Mouse (Mus musculus) B cell, adult 2 months (primary cell): ENCODE measurements at regions not wholly inside any gene's neighbourhood (a gene's known extent, or its start where the extent isn't known, plus 50 kb on each side); places are given as distances from the start of the nearest gene placed in this dataset.
"Not testable (repeated sequence)": the region's sequence is repeated elsewhere in the genome, so short reads cannot be mapped to it uniquely, and the experiment has no call there.

Experiments used
- DNase-seq, 2 experiments: peaks; one replicate each; pipeline ENCODE4 v3.0.0; 2022

DNA sequence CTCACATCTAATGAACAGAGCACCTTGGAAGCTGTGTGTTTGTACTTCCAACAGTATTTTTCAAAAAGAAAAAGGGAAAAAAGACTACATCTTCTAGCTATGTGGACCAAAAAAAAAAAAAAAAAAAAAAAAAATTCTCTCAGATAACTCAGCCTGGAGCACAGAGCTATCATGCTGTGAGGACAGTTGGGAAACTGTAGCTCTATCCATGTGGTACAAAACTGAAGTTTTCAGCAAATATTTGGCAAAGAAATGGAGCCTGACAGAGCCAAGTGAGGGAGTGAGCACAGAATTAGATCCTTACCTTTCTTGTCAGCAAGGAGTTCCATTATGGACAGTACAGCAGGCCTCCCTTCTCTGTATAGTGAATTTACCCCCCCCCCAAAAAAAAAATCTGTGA is 550.2 kb downstream of the Rapgef2 start:
- DNase-seq = no peak

DNA sequence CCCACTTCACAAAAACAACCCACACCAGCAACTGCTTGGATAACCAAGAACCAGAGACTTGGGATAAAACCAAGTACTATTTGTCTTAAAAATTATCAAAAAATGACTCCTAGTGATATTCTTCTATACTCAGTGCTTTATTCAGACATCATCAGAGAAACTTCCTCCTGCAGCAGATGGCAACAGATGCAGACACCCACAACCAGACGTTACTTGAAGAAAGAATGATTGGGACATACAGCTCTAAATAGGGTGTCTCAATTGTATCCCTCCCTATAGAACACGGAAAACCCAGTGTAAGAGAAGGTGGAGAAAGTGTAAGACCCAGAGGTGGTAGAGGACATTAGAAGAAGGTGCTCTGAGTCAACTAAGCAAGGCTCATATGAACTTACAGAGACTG is 569.6 kb downstream of the Rapgef2 start:
- DNase-seq = no peak

DNA sequence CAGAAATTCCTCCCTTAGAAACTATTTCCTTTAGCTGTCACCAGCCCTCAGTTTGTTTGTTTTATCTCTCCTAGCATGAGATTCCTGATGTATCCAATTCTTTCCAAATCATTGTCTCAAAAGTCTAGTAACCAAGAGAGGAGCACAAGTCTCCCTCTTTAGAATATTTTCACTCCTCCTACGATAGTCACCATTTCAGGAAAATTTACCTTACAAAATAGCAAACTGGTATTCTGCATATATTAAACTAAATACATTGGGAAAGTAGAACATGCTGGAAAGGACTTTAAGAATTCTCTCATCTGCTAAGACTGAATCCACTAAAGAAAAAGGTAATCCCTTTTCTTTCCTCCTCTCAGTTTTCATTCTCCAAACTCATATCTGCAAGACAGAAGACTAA is 578.6 kb downstream of the Rapgef2 start:
- DNase-seq = no peak

DNA sequence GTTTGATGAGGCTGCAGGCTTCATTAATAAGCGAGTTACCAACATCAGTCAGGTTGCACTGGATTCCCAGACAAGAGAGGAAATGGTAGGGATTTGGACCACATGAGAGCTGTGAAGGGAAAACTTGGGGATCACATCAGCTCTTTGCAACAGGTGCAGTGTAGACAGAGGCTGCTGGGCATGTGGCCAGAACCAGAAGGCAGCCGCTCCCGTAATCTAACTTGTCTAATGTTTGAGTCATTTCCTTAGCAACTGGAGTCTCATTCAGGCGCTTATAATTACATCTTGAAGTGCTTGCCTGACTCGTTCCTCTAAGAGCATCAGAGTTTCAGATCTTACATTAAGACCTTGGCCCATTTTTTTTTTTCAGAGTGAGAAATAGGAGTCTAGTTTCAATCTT is 587.4 kb downstream of the Rapgef2 start:
- DNase-seq = no peak

DNA sequence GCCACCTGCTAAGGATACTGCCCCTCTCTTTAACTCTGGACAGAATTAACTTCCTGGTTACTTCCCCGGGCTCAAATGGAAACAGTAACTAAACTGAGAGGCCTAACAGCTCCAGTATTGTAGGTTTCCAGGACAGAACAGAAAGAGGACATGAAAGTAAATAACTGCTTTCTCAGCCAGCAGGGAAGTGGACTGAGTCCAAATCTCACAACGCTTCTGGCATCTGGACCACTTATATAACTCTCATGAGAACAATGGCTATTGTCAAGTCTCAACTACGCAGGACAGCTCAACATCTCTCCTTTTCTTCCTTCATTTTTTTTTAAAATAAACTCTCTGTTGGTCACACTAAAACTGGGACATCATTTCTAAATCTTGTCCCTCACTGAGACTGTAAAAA is 594.8 kb downstream of the Rapgef2 start:
- DNase-seq = no peak

DNA sequence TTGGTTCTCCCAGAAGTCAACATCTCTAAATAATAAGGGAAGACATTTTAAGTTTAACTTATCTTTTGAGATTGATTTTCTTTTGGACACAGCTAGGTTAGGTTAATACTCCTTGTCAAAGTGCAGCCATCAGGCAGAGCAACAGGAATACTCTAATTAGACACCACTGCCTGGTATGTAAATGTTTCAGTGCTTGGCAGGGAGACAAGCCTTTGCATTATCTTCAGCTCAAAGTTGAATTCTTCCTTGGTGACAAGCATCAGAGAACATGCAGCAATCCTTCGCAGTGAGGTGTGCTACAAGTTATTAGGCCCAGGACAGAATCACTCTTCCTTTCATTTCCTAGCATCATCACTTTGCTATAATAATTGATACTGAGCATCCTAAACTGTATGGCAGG is 608.7 kb downstream of the Rapgef2 start:
- no peak for DNase-seq

DNA sequence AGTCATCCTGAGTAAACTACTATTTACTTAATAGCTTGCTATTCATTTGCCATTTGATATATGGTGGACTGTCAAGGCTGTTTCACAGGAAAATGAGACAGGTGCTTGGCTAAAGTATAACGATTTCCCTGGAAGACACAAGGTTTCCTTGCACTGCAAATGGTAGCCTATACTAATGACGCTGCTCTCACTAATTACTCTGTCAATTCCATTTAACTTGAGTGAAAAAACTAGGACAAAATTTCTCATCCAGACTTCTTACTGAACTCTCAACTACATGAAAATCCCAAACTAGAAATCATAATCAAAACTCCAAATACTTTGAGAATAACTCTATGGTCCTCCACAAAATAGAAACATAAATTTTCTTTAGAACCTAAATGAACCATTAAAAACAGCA is 609.5 kb downstream of the Rapgef2 start:
- no peak for DNase-seq

DNA sequence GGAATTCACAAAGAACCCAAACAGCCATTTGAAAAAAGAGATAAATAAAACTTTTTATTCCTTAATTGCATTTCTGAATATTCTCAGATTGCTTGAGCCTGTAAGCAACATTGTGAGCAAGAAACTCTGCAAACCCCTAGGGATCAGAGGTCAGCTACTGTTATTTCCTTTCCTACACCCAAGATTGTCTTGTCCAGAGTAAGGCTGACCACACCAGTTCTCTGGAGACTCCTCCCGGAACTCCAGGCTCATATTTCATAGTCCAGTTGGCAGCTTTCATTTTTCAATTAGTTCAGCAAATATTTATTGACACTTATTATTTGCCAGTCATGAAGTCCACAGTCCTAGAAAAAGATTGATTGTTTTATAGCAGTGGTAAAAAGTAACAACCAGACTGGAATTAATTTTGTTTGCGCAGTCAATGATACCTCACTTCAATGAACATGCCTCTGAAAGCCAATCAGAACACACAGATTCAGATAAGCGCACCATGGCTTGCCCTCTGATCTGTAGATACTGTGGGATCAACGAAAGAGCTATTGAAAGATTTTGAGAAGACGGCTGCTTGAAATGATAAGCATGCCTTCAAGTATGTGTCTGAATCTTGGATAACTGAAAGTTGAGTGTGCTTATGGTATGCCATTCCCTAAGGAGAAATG is 611.7 kb downstream of the Rapgef2 start:
- no peak for DNase-seq

DNA sequence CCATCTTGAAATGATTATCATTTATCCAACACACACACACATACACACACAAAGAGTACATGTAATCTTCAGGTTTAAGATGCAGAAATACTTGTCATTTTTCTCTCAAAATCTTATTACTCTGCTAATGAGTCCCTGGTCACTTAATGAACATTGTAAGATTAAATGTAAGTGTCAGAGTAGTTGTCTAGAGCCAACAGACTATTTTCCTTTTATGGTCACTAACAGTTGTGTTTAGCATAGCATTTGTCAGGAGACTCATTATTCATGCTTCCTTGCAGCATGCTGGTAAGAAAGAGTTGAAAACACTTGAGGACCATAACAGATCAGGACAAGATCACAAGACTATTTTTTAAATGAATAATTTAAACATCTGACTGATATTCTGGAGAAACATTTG is 618.3 kb downstream of the Rapgef2 start:
- no peak for DNase-seq

DNA sequence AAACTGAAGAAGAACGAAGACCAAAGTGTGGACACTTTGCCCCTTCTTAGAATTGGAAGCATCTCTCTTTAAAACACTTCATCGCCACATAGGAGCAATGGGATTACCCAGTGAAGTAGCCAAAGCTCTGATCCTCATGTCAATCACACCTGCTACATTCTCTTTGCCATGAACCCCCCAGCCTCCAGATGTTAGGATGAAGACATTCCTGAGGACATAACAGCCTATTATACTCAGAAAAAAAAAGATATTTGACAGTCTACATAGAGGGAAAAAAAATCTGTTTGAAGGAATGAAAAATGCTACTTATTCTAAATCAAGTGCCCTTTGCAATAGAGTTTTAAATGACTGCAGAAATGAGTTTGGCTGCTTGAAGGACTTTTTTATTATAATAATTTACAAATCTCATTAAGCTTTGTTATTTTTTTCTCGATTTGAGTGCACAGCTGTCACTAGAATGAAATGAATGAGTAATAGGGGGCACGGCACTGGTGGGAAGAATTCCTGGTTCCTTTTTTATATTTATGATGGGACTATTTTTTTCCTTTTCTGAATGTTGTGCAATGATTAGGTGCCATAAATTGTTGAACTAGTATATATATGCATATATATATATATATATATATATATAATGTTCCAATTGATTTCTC is 618.8 kb downstream of the Rapgef2 start:
- DNase-seq = no peak

DNA sequence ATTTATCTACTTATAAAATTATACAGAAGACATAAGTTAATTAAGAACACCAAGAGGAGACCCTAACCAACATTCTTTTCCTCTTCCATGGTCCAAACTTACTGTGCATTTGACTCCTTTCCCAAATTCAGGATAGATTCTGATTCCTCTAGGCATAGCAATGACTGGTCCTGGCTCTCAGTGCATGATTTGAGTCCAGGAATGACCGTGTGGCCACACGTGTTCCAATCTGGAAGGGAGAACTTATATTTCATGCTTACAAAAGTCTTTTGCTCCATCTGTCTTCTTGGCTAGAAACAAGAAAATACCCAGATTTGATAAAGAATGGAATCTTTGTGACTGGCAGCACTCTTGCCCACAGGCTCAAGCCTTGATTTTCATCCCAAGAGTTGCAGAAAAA is 638.2 kb downstream of the Rapgef2 start:
- DNase-seq = no peak

DNA sequence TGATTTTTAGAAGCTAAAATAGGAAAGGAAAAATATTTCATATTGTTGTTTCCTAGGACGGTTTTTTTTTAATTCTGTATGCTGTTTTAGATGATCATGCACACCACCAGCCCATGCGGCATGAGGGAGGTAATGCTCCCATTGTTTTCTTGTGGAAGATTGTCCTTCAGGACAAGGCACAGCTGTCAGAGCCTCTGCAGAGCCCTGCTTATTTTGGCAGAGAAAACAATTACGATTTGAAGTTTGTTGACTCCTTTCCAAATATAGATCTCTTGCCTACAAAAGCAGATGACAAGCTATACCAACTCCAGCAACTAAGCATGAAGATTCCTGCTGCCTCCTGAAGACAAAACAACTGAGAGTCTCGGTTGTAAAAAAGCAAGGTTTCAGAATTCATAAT is 650.9 kb downstream of the Rapgef2 start:
- DNase-seq = no peak

DNA sequence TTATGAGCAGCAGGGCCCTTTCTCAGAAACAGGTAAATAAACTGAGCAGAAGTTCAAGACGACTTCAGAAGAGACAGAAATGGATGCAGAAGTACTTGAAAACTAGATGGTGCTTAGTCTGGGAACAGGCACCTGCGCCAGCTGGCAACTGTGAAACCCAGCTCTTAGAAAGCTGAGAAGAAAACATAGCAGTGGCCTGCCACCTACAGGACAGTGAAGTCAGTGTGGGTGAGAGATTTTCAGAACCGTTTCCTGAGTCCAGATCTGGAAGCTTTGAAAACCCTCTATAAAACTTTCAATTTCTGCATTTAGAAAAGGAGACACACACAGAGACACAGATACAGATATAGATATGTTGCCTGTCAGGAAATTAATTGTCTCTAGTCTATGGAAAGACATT is 667.4 kb downstream of the Rapgef2 start:
- no peak for DNase-seq

DNA sequence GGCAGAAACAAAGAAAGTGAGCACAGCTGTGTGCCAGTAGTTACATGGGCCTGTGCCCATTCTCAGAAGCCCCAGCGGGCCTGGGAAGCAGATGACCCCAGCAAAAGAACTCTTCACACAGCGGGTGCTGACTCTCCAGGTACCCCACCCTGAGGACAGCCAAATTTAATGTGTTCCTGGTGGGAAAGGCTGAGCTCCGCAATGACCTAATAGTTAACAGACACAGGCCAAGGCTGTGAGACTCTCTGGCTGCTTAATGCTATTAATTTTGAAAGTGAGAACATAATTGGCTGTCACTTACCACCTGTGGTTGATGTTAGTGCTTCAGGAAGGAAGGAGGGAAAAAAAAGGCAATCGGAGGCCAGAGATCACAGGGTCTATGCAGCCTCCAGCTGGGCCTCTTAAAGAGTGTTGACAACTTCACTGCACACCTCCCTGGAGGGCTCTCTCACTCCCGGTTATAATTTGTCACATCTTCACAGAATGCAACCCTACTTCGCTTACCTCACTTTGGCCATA is 691.5 kb downstream of the Rapgef2 start:
- DNase-seq = no peak

DNA sequence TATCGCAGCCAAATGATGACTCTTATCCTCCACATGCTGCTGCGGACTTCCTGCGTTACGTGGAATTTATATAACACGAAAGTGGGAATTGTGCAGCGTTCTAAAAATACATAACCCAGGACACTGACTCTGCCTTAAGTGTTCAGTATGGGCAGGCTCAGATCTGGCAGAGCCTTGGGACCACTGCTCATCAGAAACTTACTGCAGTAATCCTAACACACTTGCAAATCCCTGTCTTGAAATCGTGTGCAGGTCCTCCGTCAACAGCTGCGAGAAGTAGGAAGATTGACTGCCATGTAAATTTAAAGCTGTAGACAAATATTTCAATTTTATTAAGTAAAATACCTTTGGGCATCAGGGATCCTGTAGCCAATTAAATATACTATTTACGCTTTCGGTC is 692.0 kb downstream of the Rapgef2 start:
- DNase-seq = no peak

DNA sequence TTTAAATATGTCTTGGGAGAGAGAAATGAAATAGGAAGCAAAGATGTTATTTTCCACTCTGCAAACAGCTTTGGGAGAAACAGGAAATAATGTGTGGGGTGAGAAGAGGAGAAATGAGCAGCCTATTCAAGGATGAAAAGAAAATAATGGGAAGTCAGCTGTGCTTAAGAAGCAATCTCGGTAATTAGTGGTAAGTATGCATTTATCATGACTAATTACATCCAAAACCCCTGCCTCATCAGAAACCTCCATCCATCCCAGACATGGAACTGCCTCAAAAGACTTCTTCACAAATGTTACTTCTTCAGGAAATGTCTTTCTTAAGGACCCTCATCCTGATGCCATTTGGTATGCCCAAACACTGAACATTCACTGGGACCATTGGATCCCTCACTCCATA is 699.7 kb downstream of the Rapgef2 start:
- no peak for DNase-seq

DNA sequence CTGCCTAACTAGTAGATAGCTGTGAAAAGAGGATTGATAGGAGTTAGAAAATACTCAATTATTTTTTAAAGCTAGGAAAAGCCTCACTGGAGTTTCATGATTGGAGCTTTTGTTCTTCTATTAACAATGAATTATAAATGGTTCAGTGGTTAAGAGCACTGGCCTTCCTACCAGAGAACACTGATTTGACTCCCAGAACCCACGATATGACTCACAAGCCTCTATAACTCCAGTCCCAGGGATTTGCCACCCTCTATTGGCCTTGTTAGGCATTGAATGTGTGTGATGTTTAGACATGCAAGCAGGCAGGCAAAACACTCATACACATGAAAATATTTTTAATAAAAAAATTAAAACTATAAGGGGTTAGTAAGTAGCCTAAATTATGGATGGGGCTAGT is 704.4 kb downstream of the Rapgef2 start:
- no peak for DNase-seq

DNA sequence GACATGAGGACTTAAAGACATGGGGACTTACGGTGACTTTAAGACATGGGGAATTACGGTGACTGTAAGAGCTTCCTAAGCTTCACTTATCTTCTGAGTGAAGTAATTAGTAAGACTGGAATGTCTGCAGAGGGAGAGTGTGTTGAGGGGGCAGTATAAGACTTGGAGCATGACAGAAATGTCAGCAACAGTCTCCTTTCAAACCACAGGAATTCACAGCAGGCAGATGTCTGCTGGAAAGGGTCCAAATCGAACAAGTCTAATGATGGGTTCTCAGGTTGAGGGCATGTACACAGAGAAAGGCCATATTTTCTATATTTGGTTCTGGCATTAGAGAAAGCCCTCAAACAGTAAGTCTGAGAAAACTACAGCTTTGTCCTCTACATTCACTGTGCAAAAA is 705.2 kb downstream of the Rapgef2 start:
- no peak for DNase-seq

DNA sequence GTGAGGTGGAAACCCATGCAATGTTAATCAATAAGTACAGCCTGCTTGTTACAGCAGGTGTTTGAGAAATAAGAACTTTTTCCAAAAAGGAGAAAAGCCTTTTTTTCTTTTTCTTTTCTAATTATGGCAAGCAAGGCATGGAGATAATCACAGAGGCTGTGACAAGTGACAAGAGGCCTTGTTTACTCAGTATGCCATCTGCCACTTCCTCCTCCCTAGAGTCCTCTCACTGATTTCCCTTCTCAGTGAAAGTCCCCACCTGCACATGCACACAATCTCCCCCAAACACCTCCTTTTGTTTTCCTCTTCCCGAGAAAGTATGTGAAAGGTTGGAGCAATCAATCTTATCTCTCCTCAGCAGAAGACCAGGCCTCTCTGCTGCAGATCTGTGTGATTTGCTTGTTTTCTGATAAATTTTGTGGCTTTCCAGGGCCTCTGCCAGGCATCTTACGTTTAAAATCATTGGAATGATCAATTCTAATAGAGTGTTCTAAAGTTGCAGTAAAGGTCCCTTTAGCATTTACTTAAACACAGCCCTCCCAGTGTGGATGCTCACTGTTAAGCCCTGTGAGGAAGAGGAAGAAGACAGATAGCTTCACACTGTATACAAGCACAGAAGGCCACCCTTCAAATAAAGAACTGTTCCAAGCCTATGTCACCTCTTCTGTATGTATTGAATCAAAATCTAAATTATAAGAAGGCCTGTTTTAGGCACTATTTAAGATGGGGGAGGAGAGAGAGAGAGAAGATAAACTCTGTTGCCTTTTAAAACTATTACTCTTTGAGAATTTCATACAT is 710.5 kb downstream of the Rapgef2 start:
- DNase-seq = no peak

DNA sequence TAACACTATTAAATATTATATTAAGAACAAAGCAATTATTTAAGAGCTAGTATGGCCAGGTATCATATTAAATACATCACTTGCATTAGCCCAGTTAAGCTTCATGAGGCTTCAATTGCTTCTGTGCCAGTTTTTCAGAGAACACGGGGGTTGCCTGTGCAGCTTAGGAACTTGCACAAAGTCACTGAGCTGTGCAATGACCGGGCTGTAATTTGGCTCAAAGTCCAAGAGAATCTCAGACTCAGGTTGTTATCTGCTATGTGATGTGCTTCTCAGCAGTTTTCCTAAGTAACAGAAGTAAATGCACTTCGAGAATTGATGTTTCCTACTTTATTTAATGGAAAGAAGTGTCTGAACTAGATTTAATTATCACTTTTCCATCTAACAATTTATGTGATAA is 711.5 kb downstream of the Rapgef2 start:
- DNase-seq = no peak

DNA sequence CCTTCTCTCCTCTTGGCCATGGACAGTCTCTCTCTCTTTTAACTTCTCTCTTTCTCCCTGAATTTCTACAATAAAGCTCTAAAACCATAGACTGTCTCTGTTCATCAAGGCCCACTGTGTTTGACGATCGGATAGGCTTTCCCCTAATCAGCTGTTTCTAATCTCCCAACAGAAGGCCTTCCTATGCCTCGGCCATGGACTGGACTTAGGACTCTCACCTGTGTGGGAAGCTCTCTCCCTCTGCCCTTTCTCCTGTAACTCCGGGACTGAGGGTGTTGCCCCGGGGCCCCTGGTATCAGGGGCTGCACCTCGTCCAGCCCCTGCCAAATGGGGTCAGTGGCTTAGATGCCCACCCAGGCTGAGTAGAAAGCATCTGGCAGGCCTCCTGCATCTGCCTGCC is 713.0 kb downstream of the Rapgef2 start:
- DNase-seq = no peak

DNA sequence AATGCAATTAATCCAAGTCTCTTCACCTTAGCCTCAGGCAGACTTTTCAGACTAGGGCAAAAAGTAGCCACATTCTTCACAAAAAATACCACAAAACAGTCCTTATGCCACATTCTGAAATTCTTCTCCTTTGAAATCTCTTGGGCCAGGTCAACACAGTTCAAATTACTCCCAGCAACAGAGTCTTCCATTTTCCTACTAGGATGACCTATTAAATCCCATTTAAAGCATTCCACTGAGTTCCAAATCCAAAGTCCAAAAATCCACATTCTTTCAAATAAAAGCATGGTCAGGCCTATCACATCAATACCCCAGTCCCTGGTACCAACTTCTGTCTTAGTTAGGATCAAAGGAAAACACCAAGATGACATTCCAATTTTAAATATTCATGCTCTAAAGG is 721.4 kb downstream of the Rapgef2 start:
- DNase-seq = not testable (repeated sequence)
